Mouse (Mus musculus) neural tube, embryonic 11.5 days (tissue): ENCODE measurements at regions not wholly inside any gene's neighbourhood (a gene's known extent, or its start where the extent isn't known, plus 50 kb on each side); places are given as distances from the start of the nearest gene placed in this dataset.
A peak's percentile ranks its signal among the peaks of the same experiment; 100 is the strongest.

Source experiments
- ATAC-seq: fragments of 200-750 bp; cut with Nextera tagmentation; 2 replicates; pipeline ENCODE4 v1.8.0; 2017; ENCODE audit warnings: moderate number of reproducible peaks, mild to moderate bottlenecking, moderate TSS enrichment, moderate library complexity; ENCODE audit not compliant: insufficient read depth, low FRiP score, low TSS enrichment
- DNase-seq: peaks from one replicate; pipeline ENCODE4 v3.0.0-alpha.2; 2015; ENCODE audit warnings: low spot score
- H3K27ac ChIP-seq: fragments of 300-500 bp; sonication (generic); 2 replicates; pipeline ENCODE4 v1.5.1; 2014; ENCODE audit warnings: low read depth, mild to moderate bottlenecking, low read length
- H3K27me3 ChIP-seq: fragments of 300-500 bp; sonication (generic); 2 replicates; pipeline ENCODE4 v1.6.1; 2014; ENCODE audit warnings: mild to moderate bottlenecking, low read length, mixed read lengths; ENCODE audit not compliant: control insufficient read depth, insufficient read depth
- H3K36me3 ChIP-seq: fragments of 300-500 bp; sonication (generic); 2 replicates; pipeline ENCODE4 v1.6.1; 2014; ENCODE audit warnings: mild to moderate bottlenecking, low read length, moderate library complexity, mixed read lengths; ENCODE audit not compliant: control insufficient read depth, insufficient read depth
- H3K4me1 ChIP-seq: fragments of 300-500 bp; sonication (generic); 2 replicates; pipeline ENCODE4 v1.6.1; 2014; ENCODE audit warnings: low read length, mixed read lengths; ENCODE audit not compliant: control insufficient read depth, insufficient read depth
- H3K4me2 ChIP-seq: fragments of 300-500 bp; sonication (generic); 2 replicates; pipeline ENCODE4 v1.6.1; 2014; ENCODE audit warnings: low read depth, mild to moderate bottlenecking, moderate library complexity
- H3K4me3 ChIP-seq: fragments of 300-500 bp; sonication (generic); 2 replicates; pipeline ENCODE4 v1.5.1; 2014; ENCODE audit warnings: low read depth, low read length
- H3K9ac ChIP-seq: fragments of 300-500 bp; sonication (generic); 2 replicates; pipeline ENCODE4 v1.6.1; 2014; ENCODE audit warnings: mild to moderate bottlenecking, low read length
- H3K9me3 ChIP-seq: fragments of 300-500 bp; sonication (generic); 2 replicates; pipeline ENCODE4 v1.6.1; 2016; ENCODE audit warnings: low read length; ENCODE audit not compliant: control insufficient read depth
- WGBS: fragments of 180-500 bp; shearing (Covaris S2); extraction: QIAGEN DNeasy Blood & Tissue Kit; methylation state at CpG from one replicate; pipeline ENCODE4 v1.1.7; 2014; 5-methylcytosine and 5-hydroxymethylcytosine counted together

- 0 out of 2 replicates have a peak, but pooled peaks cover 2% of the 10 kb centered on the region for H3K27me3 ChIP-seq
- no peak overlapping the region for H3K4me2 ChIP-seq
- no peaks in the 10 kb centered on the region; the same call in 1 of the 2 replicates for H3K4me1 ChIP-seq
- H3K9ac ChIP-seq = no peak overlapping the region
- no peak for DNase-seq
- H3K9me3 ChIP-seq = no peaks in the 10 kb centered on the region
- H3K36me3 ChIP-seq = no peaks in the 10 kb centered on the region
- no peak overlapping the region for H3K4me3 ChIP-seq
- WGBS = 90% methylated on average over 3 of the region's 3 CpGs
- no peak for ATAC-seq
- H3K27ac ChIP-seq = no peak overlapping the region
Measured at GRCm38 (mm10) chr5:112138246-112138645, 114.1 kb downstream of the Cryba4 start.

GRCm38 (mm10) chr5:112142731-112143130 lies 109.6 kb downstream of the Cryba4 start:
- H3K27me3 ChIP-seq = no peaks in the 10 kb centered on the region
- no peaks in the 10 kb centered on the region for H3K4me1 ChIP-seq
- no peak overlapping the region for H3K4me2 ChIP-seq
- no peak overlapping the region for H3K4me3 ChIP-seq
- DNase-seq = no peak
- no peaks in the 10 kb centered on the region for H3K36me3 ChIP-seq
- no peak overlapping the region for H3K9ac ChIP-seq
- H3K9me3 ChIP-seq = no peaks in the 10 kb centered on the region
- 85% methylated on average over 3 of the region's 3 CpGs for WGBS
- H3K27ac ChIP-seq = no peak overlapping the region
- no peak for ATAC-seq

- Histone ChIP-seq H3K27me3 (no peaks in the 10 kb centered on the region), H3K4me1 (no peaks in the 10 kb centered on the region), H3K27ac (no peak overlapping the region), H3K9ac (no peak overlapping the region), H3K36me3 (no peaks in the 10 kb centered on the region), H3K9me3 (no peaks in the 10 kb centered on the region), H3K4me3 (no peak overlapping the region), H3K4me2 (no peak overlapping the region)
- 63% methylated on average over 16 of the region's 16 CpGs for WGBS
- ATAC-seq (no peak), DNase-seq (no peak)
Measured at GRCm38 (mm10) chr5:112143993-112144621, 108.2 kb downstream of the Cryba4 start.

- DNase-seq (peak; percentile 93), ATAC-seq (peak; percentile 93)
- Histone ChIP-seq H3K9me3 (no peaks in the 10 kb centered on the region), H3K36me3 (no peaks in the 10 kb centered on the region), H3K4me3 (no peak overlapping the region), H3K27me3 (0 out of 2 replicates have a peak, but pooled peaks cover 6% of the 10 kb centered on the region), H3K9ac (0 out of 2 replicates have a peak overlapping the region, but pooled peaks have one; percentile 40), H3K27ac (no peak overlapping the region), H3K4me1 (no peaks in the 10 kb centered on the region), H3K4me2 (peak overlapping the region; percentile 35)
- under 1% methylated on average over 39 of the region's 39 CpGs for WGBS
Measured at GRCm38 (mm10) chr5:112153675-112154085, 98.6 kb downstream of the Cryba4 start.

GRCm38 (mm10) chr5:112154650-112155049 lies 97.7 kb downstream of the Cryba4 start:
- Histone ChIP-seq H3K9me3 (no peaks in the 10 kb centered on the region), H3K9ac (no peak overlapping the region), H3K27me3 (0 out of 2 replicates have a peak, but pooled peaks cover 6% of the 10 kb centered on the region), H3K36me3 (no peaks in the 10 kb centered on the region), H3K27ac (no peak overlapping the region), H3K4me3 (no peak overlapping the region), H3K4me1 (no peaks in the 10 kb centered on the region), H3K4me2 (no peak overlapping the region)
- ATAC-seq (no peak), DNase-seq (no peak)
- 59% methylated on average over 4 of the region's 4 CpGs for WGBS

- H3K4me1 ChIP-seq = no peaks in the 10 kb centered on the region
Measured at GRCm38 (mm10) chr5:112155051-112155450, 97.3 kb downstream of the Cryba4 start.

GRCm38 (mm10) chr5:112156005-112156404 lies 96.3 kb downstream of the Cryba4 start:
- DNase-seq (no peak), ATAC-seq (no peak)
- 24% methylated on average over 1 of the region's 1 CpGs for WGBS
- H3K36me3 ChIP-seq = no peaks in the 10 kb centered on the region
- no peak overlapping the region for H3K9ac ChIP-seq
- H3K4me2 ChIP-seq = no peak overlapping the region
- H3K27me3 ChIP-seq = 0 out of 2 replicates have a peak, but pooled peaks cover 6% of the 10 kb centered on the region
- no peak overlapping the region for H3K27ac ChIP-seq
- no peaks in the 10 kb centered on the region for H3K4me1 ChIP-seq
- no peaks in the 10 kb centered on the region for H3K9me3 ChIP-seq
- H3K4me3 ChIP-seq = no peak overlapping the region

More at GRCm38 (mm10) chr5:112155051-112155450, 97.3 kb downstream of the Cryba4 start:
- no peak overlapping the region for H3K27ac ChIP-seq
- DNase-seq (no peak), ATAC-seq (no peak)
- 0 out of 2 replicates have a peak, but pooled peaks cover 6% of the 10 kb centered on the region for H3K27me3 ChIP-seq
- no peak overlapping the region for H3K4me3 ChIP-seq
- no peak overlapping the region for H3K4me2 ChIP-seq
- 76% methylated on average over 6 of the region's 6 CpGs for WGBS
- no peaks in the 10 kb centered on the region for H3K9me3 ChIP-seq
- no peak overlapping the region for H3K9ac ChIP-seq
- H3K36me3 ChIP-seq = no peaks in the 10 kb centered on the region

- H3K4me3 ChIP-seq = no peak overlapping the region
- H3K27me3 ChIP-seq = no peaks in the 10 kb centered on the region
- H3K9me3 ChIP-seq = no peaks in the 10 kb centered on the region
- ATAC-seq = no peak
- H3K4me1 ChIP-seq = no peaks in the 10 kb centered on the region
- H3K4me2 ChIP-seq = no peak overlapping the region
- no peak overlapping the region for H3K9ac ChIP-seq
- H3K27ac ChIP-seq = no peak overlapping the region
- DNase-seq = no peak
- no peaks in the 10 kb centered on the region for H3K36me3 ChIP-seq
- 66% methylated on average over 11 of the region's 11 CpGs for WGBS
Measured at GRCm38 (mm10) chr5:112166410-112167175, 85.7 kb downstream of the Cryba4 start.

GRCm38 (mm10) chr5:112167790-112168189 lies 84.5 kb downstream of the Cryba4 start:
- Histone ChIP-seq H3K27me3 (no peaks in the 10 kb centered on the region), H3K9ac (no peak overlapping the region), H3K36me3 (no peaks in the 10 kb centered on the region), H3K27ac (no peak overlapping the region), H3K4me3 (no peak overlapping the region), H3K9me3 (no peaks in the 10 kb centered on the region), H3K4me2 (no peak overlapping the region), H3K4me1 (no peaks in the 10 kb centered on the region)
- DNase-seq = no peak
- no peak for ATAC-seq
- WGBS = 55% methylated on average over 10 of the region's 10 CpGs
